Mouse (Mus musculus): ENCODE measurements at regions not wholly inside any gene's neighbourhood (a gene's known extent, or its start where the extent isn't known, plus 50 kb on each side); places are given as distances from the start of the nearest gene placed in this dataset.

GRCm38 (mm10) chr3:104712711-104713110, 68.1 kb upstream of the Ppm1j start:
- Histone ChIP-seq H3K27me3 (ENCODE audit: control insufficient read depth, insufficient read depth, low read depth, low read length) (no peaks in the 10 kb centered on the region), H3K36me3 (ENCODE audit: control insufficient read depth, insufficient read depth, low read length) (no peaks in the 10 kb centered on the region), H3K4me3 (ENCODE audit: low read depth, low read length) (no peak overlapping the region), H3K4me2 (ENCODE audit: low read length) (no peak overlapping the region), H3K4me1 (ENCODE audit: control insufficient read depth, insufficient read depth, low read length) (no peaks in the 10 kb centered on the region; the same call in 1 of the 2 replicates), H3K9ac (ENCODE audit: low read depth, low read length) (no peak overlapping the region), H3K9me3 (replicated peaks; ENCODE audit: control insufficient read depth, low read length, poor library complexity, severe bottlenecking) (no peaks in the 10 kb centered on the region), H3K27ac (ENCODE audit: low read length) (no peak overlapping the region)
- WGBS = 76% methylated on average over 3 of the region's 3 CpGs
- no peak for ATAC-seq

GRCm38 (mm10) chr3:104713836-104714631, 66.8 kb upstream of the Ppm1j start:
- peak overlapping the region; percentile 18 for H3K4me3 ChIP-seq (ENCODE audit: low read depth, low read length)
- ATAC-seq = peak; percentile 93
- H3K4me1 ChIP-seq (ENCODE audit: control insufficient read depth, insufficient read depth, low read length) = no peaks in the 10 kb centered on the region; the same call in 1 of the 2 replicates
- no peaks in the 10 kb centered on the region for H3K9me3 ChIP-seq (replicated peaks; ENCODE audit: control insufficient read depth, low read length, poor library complexity, severe bottlenecking)
- peak overlapping the region; percentile 43; the same call in 1 of the 2 replicates for H3K9ac ChIP-seq (ENCODE audit: low read depth, low read length)
- H3K36me3 ChIP-seq (ENCODE audit: control insufficient read depth, insufficient read depth, low read length) = no peaks in the 10 kb centered on the region
- no peak overlapping the region for H3K27ac ChIP-seq (ENCODE audit: low read length)
- WGBS = 26% methylated on average over 8 of the region's 8 CpGs
- H3K4me2 ChIP-seq (ENCODE audit: low read length) = peak overlapping the region; percentile 46
- no peaks in the 10 kb centered on the region for H3K27me3 ChIP-seq (ENCODE audit: control insufficient read depth, insufficient read depth, low read depth, low read length)

- H3K36me3 ChIP-seq (ENCODE audit: control insufficient read depth, insufficient read depth, low read length) = no peaks in the 10 kb centered on the region
- no peaks in the 10 kb centered on the region for H3K9me3 ChIP-seq (replicated peaks; ENCODE audit: control insufficient read depth, low read length, poor library complexity, severe bottlenecking)
- H3K4me1 ChIP-seq (ENCODE audit: control insufficient read depth, insufficient read depth, low read length) = no peaks in the 10 kb centered on the region; the same call in 1 of the 2 replicates
- H3K27me3 ChIP-seq (ENCODE audit: control insufficient read depth, insufficient read depth, low read depth, low read length) = no peaks in the 10 kb centered on the region
- H3K4me2 ChIP-seq (ENCODE audit: low read length) = peak overlapping the region; percentile 46
- H3K4me3 ChIP-seq (ENCODE audit: low read depth, low read length) = peak overlapping the region; percentile 18
- 51% methylated on average over 11 of the region's 11 CpGs for WGBS
- peak; percentile 55 for ATAC-seq
- peak overlapping the region; percentile 43; the same call in 1 of the 2 replicates for H3K9ac ChIP-seq (ENCODE audit: low read depth, low read length)
- H3K27ac ChIP-seq (ENCODE audit: low read length) = no peak overlapping the region
These were observed 66.1 kb upstream of the Ppm1j start for GRCm38 (mm10) chr3:104714679-104715326.

Measured in midbrain, embryonic 16.5 days (tissue).